Mouse (Mus musculus): ENCODE data around the gene Tmem181a. TPM values are rescaled to one million over a fixed set of nuclear protein-coding genes. Genes with fewer than 3 reads are reported as not detected.

Gene Tmem181a
- polyA plus RNA-seq, 1 experiment from 2014 or later = 57.8 TPM

Other genes with a start within 250 kb of the Tmem181a start
- 14.6 and 14.8 TPM in 2 replicates for gene Serac1, start 177.1 kb upstream of the Tmem181a start, polyA plus RNA-seq (2015; fragmentation: Nextera tagmentation; extraction: Ambion mirVana)
- gene Gtf2h5, start 177.1 kb upstream of the Tmem181a start, polyA plus RNA-seq (2015; fragmentation: Nextera tagmentation; extraction: Ambion mirVana) = 191 and 196 TPM in 2 replicates
- gene Tulp4, start 150.4 kb upstream of the Tmem181a start, polyA plus RNA-seq (2015; fragmentation: Nextera tagmentation; extraction: Ambion mirVana) = 164 and 166 TPM in 2 replicates
- 55.4 and 59.4 TPM in 2 replicates for gene Dynlt1a, start 60.6 kb downstream of the Tmem181a start, polyA plus RNA-seq (2015; fragmentation: Nextera tagmentation; extraction: Ambion mirVana)
- gene Dynlt1b, start 173.3 kb downstream of the Tmem181a start, polyA plus RNA-seq (2015; fragmentation: Nextera tagmentation; extraction: Ambion mirVana) = 1,067 and 1,101 TPM in 2 replicates

Data from midbrain, embryonic 15.5 days (tissue).